Mouse (Mus musculus) kidney, adult 2 months (tissue): ENCODE measurements at regions not wholly inside any gene's neighbourhood (a gene's known extent, or its start where the extent isn't known, plus 50 kb on each side); places are given as distances from the start of the nearest gene placed in this dataset.

Experiments used
- CTCF ChIP-seq: fragments of 200-500 bp; conservative IDR thresholded peaks from 2 replicates; pipeline ENCODE4 v1.5.1; 2011; ENCODE audit warnings: low read depth, mild to moderate bottlenecking, control low read depth, low read length, moderate library complexity, mixed read lengths; ENCODE audit not compliant: insufficient read depth, insufficient read length
- POLR2A ChIP-seq: fragments of 200-500 bp; IDR thresholded peaks from one replicate; pipeline ENCODE4 v1.6.1; 2011; ENCODE audit warnings: low read depth, low read length, control low read depth

DNA sequence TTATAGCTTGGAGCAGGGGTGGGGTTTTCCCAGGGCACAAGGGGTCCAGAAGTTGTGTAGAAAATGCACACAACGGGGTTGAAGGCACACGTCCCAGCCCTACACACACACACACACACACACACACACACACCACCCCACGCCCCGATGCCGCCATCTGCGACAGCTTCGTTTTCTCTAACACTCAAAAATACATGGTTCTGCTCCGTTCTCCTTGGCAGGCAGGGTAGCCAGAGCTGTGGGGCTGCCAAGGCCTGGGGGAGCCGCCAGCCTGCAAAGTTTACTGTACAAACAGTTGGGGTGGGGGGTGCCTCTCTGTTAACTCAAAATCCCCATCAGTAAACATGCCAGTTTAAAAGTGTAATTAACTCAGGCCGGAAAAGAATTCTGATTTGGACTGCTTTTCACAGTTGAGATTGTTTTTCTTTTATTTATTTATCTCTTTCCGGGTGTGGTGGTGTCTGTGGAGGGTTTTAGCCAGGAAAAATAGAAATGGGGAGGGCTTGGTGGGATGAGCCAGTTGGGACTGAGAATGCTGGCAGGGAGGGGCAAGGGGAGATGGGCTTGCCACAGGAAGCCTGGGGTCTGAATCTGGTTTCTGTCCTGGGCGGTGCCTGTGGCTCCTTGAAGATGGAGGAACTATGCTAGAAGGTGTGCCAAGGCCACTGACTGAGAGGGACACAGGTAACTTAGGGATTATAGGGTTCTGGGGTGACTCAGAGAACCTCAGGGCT lies 148.4 kb upstream of the Rtl1 start:
- TF ChIP-seq CTCF (no peak), POLR2A (no peak)
